Mouse (Mus musculus): Measurements from ENCODE around the gene Spock1.

- TF ChIP-seq CTCF (IDR thresholded peaks at IDR 0.05; ENCODE audit: low read depth) = no peak
- TF ChIP-seq EP300 (optimal IDR thresholded peaks at IDR 0.05) = no peak
Observed at GRCm38 (mm10) chr13:57671322-57671721, 236.8 kb downstream of the Spock1 start.

Measured in stomach, postnatal 0 days (tissue).